Mouse (Mus musculus) cerebellum, adult (tissue): ENCODE measurements around the gene Lrp8.

Source experiments
- ATAC-seq: cut with Nextera tagmentation; 2 replicates; pipeline ENCODE4 v1.9.2; 2017; ENCODE audit warnings: mild to moderate bottlenecking, moderate library complexity, mixed read lengths; ENCODE audit not compliant: insufficient number of reproducible peaks, low FRiP score, low TSS enrichment

The Lrp8 gene

DNA sequence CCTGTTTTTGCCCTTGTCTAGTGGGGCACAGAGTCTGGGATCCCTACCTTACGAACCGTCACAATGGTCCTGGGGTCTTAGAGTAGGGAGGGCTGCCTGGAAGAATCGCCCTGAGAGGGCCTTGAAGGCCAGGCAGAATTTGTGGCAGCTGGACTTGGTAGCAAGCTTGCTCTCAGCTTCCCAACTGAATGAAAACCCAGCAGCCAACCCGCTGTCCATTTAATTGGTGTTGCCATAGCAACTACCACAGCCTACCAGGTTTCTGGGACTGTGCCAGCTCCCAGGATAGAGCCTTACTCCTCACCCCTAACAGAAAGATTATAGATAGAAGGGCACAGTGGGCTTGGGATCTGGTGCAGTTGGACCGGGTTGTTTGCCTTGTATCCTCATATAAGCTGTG is 34.7 kb downstream of the Lrp8 start:
- no peak for ATAC-seq

GRCm38 (mm10) chr4:107837910-107838309 is 35.8 kb downstream of the Lrp8 start:
- no peak for ATAC-seq

GRCm38 (mm10) chr4:107843687-107844086 is 41.6 kb downstream of the Lrp8 start:
- peak; percentile 52; the same call in 1 of the 2 replicates for ATAC-seq

GRCm38 (mm10) chr4:107844971-107845370 is 42.9 kb downstream of the Lrp8 start:
- no peak for ATAC-seq

- no peak for ATAC-seq
These were observed 44.7 kb downstream of the Lrp8 start for GRCm38 (mm10) chr4:107846795-107847194.

GRCm38 (mm10) chr4:107848546-107848945 is 46.5 kb downstream of the Lrp8 start:
- no peak for ATAC-seq

DNA sequence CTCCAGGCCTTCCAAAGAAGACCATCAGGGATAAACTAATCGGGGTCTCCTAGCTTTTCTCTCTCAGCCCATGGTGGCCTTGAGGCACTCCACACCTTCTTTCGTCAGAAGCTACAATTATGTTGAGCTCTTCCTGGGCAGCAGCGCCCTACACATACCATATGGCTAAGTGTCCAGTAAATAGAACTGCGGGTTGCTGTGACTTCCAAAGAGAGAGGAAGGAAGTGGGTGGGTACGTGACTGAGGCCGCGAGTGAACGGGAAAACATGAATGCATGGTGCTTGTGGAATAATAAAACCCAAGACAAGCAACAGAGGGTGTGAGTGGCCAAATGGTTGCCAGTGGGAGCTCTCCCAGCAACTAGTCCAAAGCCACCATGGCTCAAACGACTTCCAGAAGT is 47.6 kb downstream of the Lrp8 start:
- no peak for ATAC-seq

DNA sequence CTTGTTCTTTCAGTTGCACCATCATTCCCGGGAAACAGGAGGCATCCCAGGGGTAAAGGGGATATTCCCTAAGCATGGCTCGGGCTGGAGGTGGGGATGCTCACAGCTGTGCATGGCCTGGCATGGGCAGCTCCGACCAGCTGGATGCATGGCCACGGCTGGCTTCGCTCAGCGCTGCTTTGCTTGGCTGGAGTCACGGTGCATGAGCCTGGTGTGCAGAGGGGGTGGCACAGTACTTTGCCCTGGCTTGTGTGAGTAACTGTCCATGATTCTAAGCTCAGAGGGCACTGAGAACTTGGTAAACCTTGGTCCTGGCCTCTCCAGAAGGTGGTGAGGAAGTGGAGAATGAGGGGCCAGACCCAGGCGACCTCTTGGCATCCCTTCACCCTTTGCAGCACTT is 48.0 kb downstream of the Lrp8 start:
- no peak for ATAC-seq

DNA sequence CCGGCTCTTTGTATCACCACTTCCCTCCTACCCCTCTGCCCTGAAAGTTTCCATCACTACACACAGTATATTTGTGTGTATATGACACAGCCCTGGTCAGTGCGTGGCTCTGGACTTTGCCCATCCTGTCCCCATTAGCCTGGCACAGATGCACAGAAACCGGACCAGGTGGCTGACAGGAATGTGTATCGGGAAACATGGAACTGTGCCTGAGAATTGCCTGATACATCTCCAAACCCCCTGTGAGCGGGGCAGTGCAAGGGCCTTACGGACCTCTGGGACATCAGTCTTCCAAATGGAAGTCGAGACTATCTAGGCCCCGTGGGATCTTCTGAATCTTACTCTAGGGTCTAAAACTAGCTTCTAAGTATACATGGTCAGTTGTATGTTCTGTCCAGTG is 51.3 kb downstream of the Lrp8 start:
- no peak for ATAC-seq

GRCm38 (mm10) chr4:107853836-107854235 is 51.8 kb downstream of the Lrp8 start:
- no peak for ATAC-seq

DNA sequence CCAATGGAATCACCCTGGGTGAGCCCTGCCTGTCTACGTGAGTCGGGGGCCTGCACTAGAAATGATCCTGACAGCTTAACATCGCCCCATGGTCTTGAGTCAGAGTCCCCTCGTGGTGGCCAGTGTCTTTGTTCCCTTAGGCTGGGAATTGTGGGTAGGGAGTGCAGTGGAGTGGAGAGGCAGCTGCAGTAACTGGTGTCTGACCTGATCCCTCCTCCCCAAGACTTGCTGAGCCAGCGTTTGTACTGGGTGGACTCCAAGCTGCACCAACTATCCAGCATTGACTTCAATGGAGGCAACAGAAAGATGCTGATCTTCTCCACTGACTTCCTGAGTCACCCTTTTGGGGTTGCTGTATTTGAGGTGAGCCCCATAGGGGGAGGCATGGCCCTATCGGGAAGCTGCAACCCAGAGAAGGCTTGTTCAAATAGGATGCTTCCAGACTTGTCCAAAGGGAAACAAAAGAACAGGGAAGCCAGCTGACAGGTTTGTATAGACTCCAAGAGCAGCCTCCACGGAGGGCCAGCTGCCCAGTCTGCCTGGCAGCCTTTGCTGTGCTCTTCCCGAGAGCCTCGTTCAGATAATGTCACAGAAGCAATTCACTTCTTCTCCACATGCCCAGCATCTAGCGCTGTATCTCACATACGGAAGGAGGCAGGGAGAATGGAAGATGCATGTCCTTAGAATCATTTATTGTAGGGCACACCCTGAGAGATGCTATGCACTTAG is 55.1 kb downstream of the Lrp8 start:
- ATAC-seq: peak; percentile 80

GRCm38 (mm10) chr4:107858995-107859394 is 56.9 kb downstream of the Lrp8 start:
- no peak for ATAC-seq

DNA sequence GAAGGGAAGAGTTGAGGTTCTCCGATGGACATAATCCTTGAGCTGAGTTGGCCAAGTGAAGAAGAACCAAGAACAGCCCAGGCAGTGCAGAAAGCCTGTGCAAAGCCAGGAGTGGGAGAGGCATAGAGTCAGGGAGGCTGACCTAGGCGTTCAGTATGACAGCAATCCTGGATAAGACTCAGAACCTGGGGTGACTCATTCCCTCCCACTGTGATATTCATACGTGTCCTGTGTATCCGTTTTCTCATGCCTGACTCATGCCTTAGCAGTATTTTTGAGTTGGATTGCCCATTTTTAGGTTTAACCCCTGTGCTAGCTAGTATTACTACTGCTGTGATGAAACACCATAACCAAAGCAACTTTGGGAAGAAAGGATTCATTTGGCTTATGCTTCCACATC is 62.8 kb downstream of the Lrp8 start:
- no peak for ATAC-seq

- peak; percentile 84 for ATAC-seq
These were observed 77.4 kb downstream of the Lrp8 start, which contains the start of gene Magoh for GRCm38 (mm10) chr4:107879254-107880050. Gene Magoh, plus strand, starts transcription at chr4:107879755.

- ATAC-seq: no peak
These were observed 79.6 kb downstream of the Lrp8 start for GRCm38 (mm10) chr4:107881631-107882030.

- no peak for ATAC-seq
These were observed 84.3 kb downstream of the Lrp8 start for GRCm38 (mm10) chr4:107886371-107886770.

DNA sequence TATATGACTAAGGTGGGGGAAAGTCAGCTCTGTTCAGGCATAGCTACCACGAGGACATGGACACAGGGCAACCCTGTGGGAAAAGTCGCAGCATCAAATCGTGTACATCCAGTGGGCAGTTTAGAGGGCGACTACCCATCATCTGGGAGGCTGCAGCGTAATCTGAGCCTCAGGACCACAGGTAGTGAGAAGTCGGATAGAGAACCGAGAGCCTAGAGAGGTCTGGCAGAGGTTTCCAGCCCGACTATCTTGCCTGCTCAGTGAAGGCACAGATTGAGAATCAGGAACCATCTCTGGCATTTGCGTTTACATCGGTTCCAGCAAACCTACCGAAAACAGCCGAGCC is 87.3 kb downstream of the Lrp8 start:
- ATAC-seq: no peak; the same call in 1 of the 2 replicates

- ATAC-seq: peak; percentile 94
These were observed 87.8 kb downstream of the Lrp8 start, which contains the start of gene 0610037L13Rik for GRCm38 (mm10) chr4:107889731-107890432. Gene 0610037L13Rik, plus strand, starts transcription at chr4:107889813.

DNA sequence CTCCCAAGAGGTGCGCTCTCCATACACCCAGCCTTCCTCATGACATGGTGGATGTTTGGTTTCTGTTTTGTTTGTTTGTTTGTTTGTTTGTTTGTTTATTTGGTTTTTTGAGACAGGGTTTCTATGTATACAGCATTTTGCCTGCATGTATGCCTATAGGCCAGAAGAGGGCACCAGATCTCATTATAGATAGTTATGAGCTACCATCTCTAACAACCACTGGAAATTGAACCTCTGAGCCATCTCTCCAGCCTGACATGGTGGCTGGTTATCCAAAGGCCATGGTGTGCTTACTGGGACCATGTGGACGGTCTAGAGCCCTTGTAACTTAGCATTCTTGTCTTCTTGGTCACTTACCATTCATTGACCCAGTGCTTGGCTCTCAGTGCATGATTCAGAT is 90.6 kb downstream of the Lrp8 start:
- ATAC-seq: no peak

DNA sequence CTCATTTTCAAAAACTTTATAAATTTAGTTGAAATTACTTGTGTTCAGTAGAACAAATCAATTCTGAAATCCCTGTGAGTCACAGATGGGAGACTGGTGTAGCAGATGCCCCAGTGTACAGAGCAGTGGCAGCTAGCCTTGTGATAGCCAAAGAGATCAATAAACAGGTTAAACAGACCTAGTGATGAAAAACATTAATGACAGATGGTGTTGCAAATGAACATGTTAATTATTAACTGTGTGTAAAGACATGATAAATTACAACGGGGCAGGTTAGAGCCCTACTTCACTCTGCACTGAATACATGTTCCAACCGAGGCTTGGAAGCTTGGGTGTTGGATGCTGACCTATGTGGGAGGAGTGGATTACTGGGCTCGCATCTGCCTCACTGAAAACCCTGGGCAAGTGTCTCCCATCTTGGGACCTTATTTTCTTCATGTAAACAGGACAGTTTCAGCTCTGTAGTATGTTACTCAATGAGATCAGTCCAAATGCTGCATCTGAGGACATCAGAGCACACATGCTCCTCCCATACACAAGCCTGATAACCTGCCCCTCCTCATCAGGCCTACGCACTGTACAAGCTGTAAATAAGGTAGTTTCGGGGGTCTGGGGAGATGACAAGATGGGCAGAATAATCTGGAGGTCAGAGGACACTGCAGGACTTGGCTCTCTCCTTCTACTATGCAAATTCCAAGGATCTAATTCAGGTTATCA is 97.3 kb downstream of the Lrp8 start:
- ATAC-seq: no peak
